Comparison of ENCODE assay signal across 10 mouse cellular contexts in the genomic region with DNA sequence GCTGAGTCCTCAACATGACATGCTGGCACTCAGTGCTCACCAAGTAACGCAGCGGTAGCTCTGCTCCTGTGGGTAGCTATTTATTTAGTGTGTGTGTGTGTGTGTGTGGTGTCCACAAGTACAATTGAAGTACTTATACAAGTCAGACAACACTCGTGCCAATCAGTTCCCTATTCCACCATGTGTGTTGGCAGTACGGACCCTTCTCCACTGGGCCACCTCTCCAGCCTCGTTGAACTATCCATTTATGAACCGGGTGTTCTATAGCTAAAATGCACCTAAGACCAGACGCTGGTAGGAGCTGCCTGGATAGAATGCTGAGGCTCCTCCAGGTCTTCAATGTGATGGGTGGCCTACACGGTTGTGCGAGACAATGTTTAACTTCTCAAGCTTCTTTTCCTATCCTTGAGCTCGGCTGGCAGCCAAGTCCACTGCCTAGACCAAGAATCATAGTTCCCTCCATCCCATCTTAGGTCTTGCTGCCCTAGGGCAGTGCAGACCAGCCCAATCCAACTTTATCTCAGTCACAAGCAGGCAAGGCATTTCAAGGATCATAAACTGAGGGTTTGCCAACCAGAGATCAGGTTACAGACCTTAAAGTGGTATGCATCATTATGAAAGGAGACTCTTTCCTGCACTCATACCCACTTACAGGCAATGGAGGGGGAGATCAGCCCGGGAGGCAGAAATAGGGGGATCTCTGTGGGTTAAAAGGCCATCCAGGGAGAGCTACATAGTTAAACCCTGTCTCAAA. TPM values are rescaled to one million over a fixed set of nuclear protein-coding genes. Genes with fewer than 3 reads are reported as not detected.
DNase-seq lines count a peak whose midpoint lies in the region; ATAC-seq lines count a peak whose summit lies in the region.
"Had no signal": no experiment of that assay in that cellular context is flagged by ENCODE, and none has a peak within 500 bp of the region (broad histone marks: within the 10 kb centered on the region; RNA-seq: fewer than 3 reads in every experiment).

No protein-coding gene starts in this region.

- WGBS in midbrain, embryonic 15.5 days, result 86% methylated on average over 11 of the region's 11 CpGs
- WGBS in midbrain, embryonic 13.5 days, result 92% methylated on average over 11 of the region's 11 CpGs
- WGBS in heart, embryonic 12.5 days, result 88% methylated on average over 11 of the region's 11 CpGs
- whole genome bisulfite sequencing in stomach, embryonic 15.5 days, result 87% methylated on average over 11 of the region's 11 CpGs

- no peak overlapping the region for H3K4me3 ChIP-seq in midbrain, embryonic 15.5 days
- H3K4me3 ChIP-seq in midbrain, embryonic 13.5 days (replicated peaks), result no peak overlapping the region
- H3K4me3 ChIP-seq in heart, embryonic 12.5 days, result no peak overlapping the region
- H3K4me3 ChIP-seq in stomach, embryonic 15.5 days (replicated peaks), result no peak overlapping the region
- H3K4me3 ChIP-seq: midbrain, embryonic 12.5 days had no signal

- H3K9me3 ChIP-seq in midbrain, embryonic 15.5 days, result no peaks in the 10 kb centered on the region
- no peaks in the 10 kb centered on the region for H3K9me3 ChIP-seq in midbrain, embryonic 13.5 days
- H3K9me3 ChIP-seq in heart, embryonic 12.5 days (replicated peaks), result peaks cover 10% of the 10 kb centered on the region
- H3K9me3 ChIP-seq in stomach, embryonic 15.5 days, result no peaks in the 10 kb centered on the region
- H3K9me3 ChIP-seq: midbrain, embryonic 12.5 days had no signal

- H3K4me1 ChIP-seq in midbrain, embryonic 15.5 days, result no peaks in the 10 kb centered on the region
- H3K4me1 ChIP-seq in midbrain, embryonic 13.5 days (replicated peaks), result no peaks in the 10 kb centered on the region
- peaks cover 17% of the 10 kb centered on the region for H3K4me1 ChIP-seq in heart, embryonic 12.5 days (replicated peaks)
- H3K4me1 ChIP-seq in stomach, embryonic 15.5 days, result 0 out of 2 replicates have a peak, but pooled peaks cover 5% of the 10 kb centered on the region
- H3K4me1 ChIP-seq: midbrain, embryonic 12.5 days had no signal

- no peak overlapping the region for H3K9ac ChIP-seq in midbrain, embryonic 15.5 days
- no peak overlapping the region for H3K9ac ChIP-seq in midbrain, embryonic 13.5 days (replicated peaks)
- no peak overlapping the region; the same call in 1 of the 2 replicates for H3K9ac ChIP-seq in heart, embryonic 12.5 days
- no peak overlapping the region for H3K9ac ChIP-seq in stomach, embryonic 15.5 days
- H3K9ac ChIP-seq: midbrain, embryonic 12.5 days had no signal

- H3K4me2 ChIP-seq in midbrain, embryonic 15.5 days, result no peak overlapping the region
- H3K4me2 ChIP-seq in midbrain, embryonic 13.5 days (replicated peaks), result no peak overlapping the region
- H3K4me2 ChIP-seq in heart, embryonic 12.5 days, result peak overlapping the region; percentile 18
- H3K4me2 ChIP-seq in stomach, embryonic 15.5 days, result no peak overlapping the region
- H3K4me2 ChIP-seq: midbrain, embryonic 12.5 days had no signal

- intact Hi-C loops in left cerebral cortex, postnatal 4 days (cut with DNase I), result no loop called here

- 0 out of 2 replicates have a peak overlapping the region, but pooled peaks have one; percentile 34 for H3K27ac ChIP-seq in midbrain, embryonic 15.5 days
- no peak overlapping the region for H3K27ac ChIP-seq in midbrain, embryonic 13.5 days
- H3K27ac ChIP-seq in heart, embryonic 12.5 days (ENCODE audit: poor library complexity, severe bottlenecking), result peak overlapping the region; percentile 89
- H3K27ac ChIP-seq in stomach, embryonic 15.5 days, result peak overlapping the region; percentile 78
- H3K27ac ChIP-seq: midbrain, embryonic 12.5 days had no signal

- no peaks in the 10 kb centered on the region for H3K27me3 ChIP-seq in midbrain, embryonic 15.5 days (replicated peaks)
- H3K27me3 ChIP-seq in midbrain, embryonic 13.5 days, result no peaks in the 10 kb centered on the region
- no peaks in the 10 kb centered on the region for H3K27me3 ChIP-seq in heart, embryonic 12.5 days (replicated peaks)
- H3K27me3 ChIP-seq in stomach, embryonic 15.5 days (replicated peaks), result no peaks in the 10 kb centered on the region
- H3K27me3 ChIP-seq: midbrain, embryonic 12.5 days had no signal

- ATAC-seq in midbrain, embryonic 15.5 days (replicated peaks), result no peak
- no peak for ATAC-seq in midbrain, embryonic 13.5 days
- ATAC-seq in heart, embryonic 12.5 days (ENCODE audit: insufficient number of reproducible peaks, low FRiP score), result no peak
- no peak for ATAC-seq in stomach, embryonic 15.5 days (ENCODE audit: insufficient read depth, low FRiP score, low read depth)

- DNase-seq in kidney, postnatal 14 days, result peak; percentile 93
- no peak for DNase-seq in frontal cortex, postnatal 14 days (ENCODE audit: low spot score in 2 of 2)
- DNase-seq in left cerebral cortex, postnatal 4 days, result no peak
- DNase-seq in MN1 (ENCODE audit: low spot score), result no peak

- peaks cover 38% of the 10 kb centered on the region for H3K36me3 ChIP-seq in midbrain, embryonic 15.5 days (replicated peaks)
- H3K36me3 ChIP-seq in midbrain, embryonic 13.5 days, result peaks cover 47% of the 10 kb centered on the region
- peaks cover 46% of the 10 kb centered on the region for H3K36me3 ChIP-seq in heart, embryonic 12.5 days
- peaks cover 42% of the 10 kb centered on the region for H3K36me3 ChIP-seq in stomach, embryonic 15.5 days

RNA-seq across cellular contexts. Expression of a gene that starts 16.6 kb away (rescaled TPM):
- 463 and 505 TPM in 2 replicates for polyA plus RNA-seq in midbrain, embryonic 15.5 days (2015; fragmentation: Nextera tagmentation; extraction: Ambion mirVana)
- 517 and 614 TPM in 2 replicates for polyA plus RNA-seq in midbrain, embryonic 13.5 days (2015; fragmentation: Nextera tagmentation; extraction: Ambion mirVana)
- polyA plus RNA-seq in heart, embryonic 12.5 days (2016; fragmentation: Nextera tagmentation; extraction: Ambion mirVana), result 222 and 233 TPM in 2 replicates
- polyA plus RNA-seq in stomach, embryonic 15.5 days (2015; fragmentation: Nextera tagmentation; extraction: Ambion mirVana), result 186 and 196 TPM in 2 replicates
- total RNA-seq in left cerebral cortex, postnatal 4 days (2021), result 100 to 1,000 TPM; 154 to 166 TPM

RNA-seq across cellular contexts. Expression of a gene that starts 58.9 kb away (rescaled TPM):
- not detected in 2 replicates for polyA plus RNA-seq in midbrain, embryonic 15.5 days (2015; fragmentation: Nextera tagmentation; extraction: Ambion mirVana)
- polyA plus RNA-seq in midbrain, embryonic 13.5 days (2015; fragmentation: Nextera tagmentation; extraction: Ambion mirVana), result not detected in 2 replicates
- polyA plus RNA-seq in heart, embryonic 12.5 days (2016; fragmentation: Nextera tagmentation; extraction: Ambion mirVana), result not detected in 2 replicates
- 0.19 TPM in 1 of 2 replicates, not detected in the other for polyA plus RNA-seq in stomach, embryonic 15.5 days (2015; fragmentation: Nextera tagmentation; extraction: Ambion mirVana)
- total RNA-seq in left cerebral cortex, postnatal 4 days (2021), result under 1 TPM in 1 of 2 experiments, not detected in 1; 0.52 TPM
- polyA plus RNA-seq: G1E; midbrain, embryonic 12.5 days had no signal
